Mouse (Mus musculus) erythroid progenitor cell, adult 5-6 weeks (primary cell): Measurements from ENCODE around the gene Pagr1a. TPM values are rescaled to one million over a fixed set of nuclear protein-coding genes. Genes with fewer than 3 reads are reported as not detected.

Experiments
- ATAC-seq: replicated peaks from 2 replicates; pipeline ENCODE4 v1.8.0; 2016; ENCODE audit warnings: moderate number of reproducible peaks, mild to moderate bottlenecking, moderate TSS enrichment, inconsistent platforms; ENCODE audit not compliant: poor library complexity, low FRiP score, severe bottlenecking
- total RNA-seq, 2 experiments: library from RNA; stranded (forward) in 1 of 2; stranded (reverse) in 1 of 2; fragments of 150-400 nt in 1 of 2; fragments of 186-747, 209-891 nt in 1 of 2; gene quantifications; 2 replicates each; pipeline versions ENCODE4 v1.2.3 to v1.2.4; 2015 to 2017; ENCODE audit warnings: low replicate concordance in 2 of 2

Pagr1a gene
- total RNA-seq, 2 experiments from 2014 or later = 10.6 to 46.9 TPM

DNA sequence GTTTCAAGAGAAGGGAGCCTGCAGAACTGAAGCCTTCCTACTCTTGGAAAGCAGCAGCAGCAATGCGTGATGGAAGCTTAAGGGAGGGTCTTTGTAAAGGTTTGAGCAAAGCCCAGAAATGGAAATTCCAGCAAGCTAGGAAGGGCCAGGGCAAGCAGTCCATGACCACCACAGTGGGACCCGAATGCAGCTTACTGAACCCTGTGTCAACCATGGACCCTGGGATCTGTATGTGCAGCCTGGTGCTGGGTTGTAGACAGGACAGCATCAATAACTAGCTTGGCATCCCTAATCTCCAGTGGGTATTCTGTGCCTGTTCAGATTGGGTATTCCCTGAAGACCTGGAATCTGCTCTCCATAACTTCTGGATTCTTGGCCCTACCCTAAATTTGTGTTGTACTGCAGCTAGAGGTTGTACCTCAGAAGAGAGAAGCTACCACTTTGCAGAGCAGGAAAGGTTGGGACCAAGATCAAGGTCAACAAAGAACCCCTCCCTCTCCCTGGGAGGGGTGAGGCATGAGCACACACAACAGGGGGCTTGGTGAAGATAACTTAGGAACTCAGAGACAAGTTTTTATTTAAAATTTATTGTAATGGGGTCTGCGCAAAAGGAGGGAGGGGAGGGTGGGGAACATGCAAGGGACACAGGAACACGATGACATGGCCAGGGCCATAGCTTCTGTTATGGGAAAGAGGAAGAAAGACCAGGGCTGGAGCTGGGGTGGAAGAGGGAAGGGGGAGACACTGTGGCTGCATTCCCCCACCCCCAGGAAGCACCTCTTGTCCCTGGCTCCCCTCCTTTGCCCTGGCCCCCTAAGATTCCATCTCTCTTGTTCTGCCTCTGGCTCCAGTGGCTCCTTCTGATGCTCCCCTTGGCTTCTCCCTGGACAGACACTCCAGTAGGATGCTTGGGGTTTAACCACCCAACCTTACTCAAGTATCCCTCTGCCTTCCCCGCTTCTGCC, 4.7 kb upstream of the Pagr1a start:
- no peak for ATAC-seq

DNA sequence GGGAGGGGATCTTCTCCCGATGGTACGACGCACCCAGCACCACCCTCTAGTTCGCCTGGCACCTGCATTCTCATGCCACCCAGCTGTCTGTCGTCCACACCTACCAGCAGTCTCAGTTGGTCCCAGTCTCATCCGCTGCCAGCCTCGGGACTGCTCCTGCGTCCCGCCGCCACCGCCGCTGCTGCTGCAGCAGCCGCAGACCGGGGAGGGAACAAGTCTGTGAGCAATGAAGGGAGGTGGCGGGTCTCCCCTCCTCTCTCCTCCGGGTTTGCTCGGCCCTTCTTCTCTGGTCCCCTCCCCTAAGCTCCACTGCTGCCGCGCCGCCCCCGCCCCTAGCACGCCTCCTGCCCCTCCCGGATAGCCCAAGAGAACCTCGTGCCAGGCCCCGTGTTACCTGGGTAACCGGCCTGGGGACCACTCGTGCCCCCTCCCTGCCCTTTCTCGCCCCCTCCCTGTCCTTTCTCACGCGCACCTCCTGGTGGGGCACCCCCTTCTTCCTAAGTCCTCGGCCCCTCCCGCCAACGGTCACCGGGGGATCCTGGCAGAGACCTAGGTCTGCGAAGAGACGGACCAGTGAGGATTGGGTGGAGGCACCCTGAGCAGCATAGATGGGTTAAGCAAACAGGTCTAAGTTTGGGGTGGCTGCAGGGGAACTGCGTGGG, 3.9 kb upstream of the Pagr1a start, which contains the start of the genes Gm42742 and Prrt2:
Gm42742 (minus strand) TSS at position 197 of the 662 bp plus-strand sequence.
Prrt2 (minus strand) TSS at position 311 of the 662 bp plus-strand sequence.
- no peak for ATAC-seq

DNA sequence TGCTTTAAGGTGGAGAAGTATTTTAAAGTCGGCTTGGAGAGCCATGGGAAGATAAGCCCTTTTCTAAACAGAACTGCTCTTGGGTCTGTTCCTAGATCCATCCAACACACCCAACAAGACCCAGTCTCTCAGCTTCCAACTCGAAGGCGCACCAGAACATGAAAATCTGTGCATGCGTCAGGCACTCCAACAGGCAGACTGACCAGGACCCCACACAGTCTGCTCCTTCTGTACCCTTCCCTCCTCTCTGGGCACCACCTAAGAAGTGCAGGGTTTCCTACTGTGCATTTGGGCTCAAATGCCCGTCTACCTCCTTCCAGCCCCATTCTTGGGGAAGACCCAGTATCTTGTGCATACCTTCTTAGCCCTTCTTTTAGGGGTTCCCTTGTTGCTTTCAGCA, 3.3 kb upstream of the Pagr1a start:
- ATAC-seq = no peak

DNA sequence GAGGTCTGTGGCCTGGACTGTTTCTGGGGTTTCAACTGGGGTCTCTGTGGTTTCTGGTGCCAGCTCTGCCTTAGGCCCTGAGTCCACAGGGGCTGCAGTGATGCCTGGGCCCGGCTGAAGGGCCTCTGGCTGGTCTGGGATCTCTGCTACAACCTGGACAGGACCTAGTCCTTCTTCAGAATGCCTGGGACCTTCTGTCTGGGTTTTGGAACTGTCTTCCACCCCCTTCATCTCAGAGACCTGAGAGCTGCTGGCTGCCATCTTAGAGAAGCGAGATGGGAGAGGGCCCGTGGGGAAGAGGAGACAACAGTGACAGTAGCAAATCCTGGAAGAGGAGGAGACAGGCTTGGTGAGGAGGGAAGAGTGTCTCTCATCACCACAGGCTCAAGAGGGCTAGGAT, 2.9 kb upstream of the Pagr1a start:
- ATAC-seq = no peak

- no peak for ATAC-seq
Observed at GRCm38 (mm10) chr7:127019306-127019960, 2.3 kb upstream of the Pagr1a start.

GRCm38 (mm10) chr7:127018416-127019305, 1.5 kb upstream of the Pagr1a start:
- ATAC-seq = no peak

DNA sequence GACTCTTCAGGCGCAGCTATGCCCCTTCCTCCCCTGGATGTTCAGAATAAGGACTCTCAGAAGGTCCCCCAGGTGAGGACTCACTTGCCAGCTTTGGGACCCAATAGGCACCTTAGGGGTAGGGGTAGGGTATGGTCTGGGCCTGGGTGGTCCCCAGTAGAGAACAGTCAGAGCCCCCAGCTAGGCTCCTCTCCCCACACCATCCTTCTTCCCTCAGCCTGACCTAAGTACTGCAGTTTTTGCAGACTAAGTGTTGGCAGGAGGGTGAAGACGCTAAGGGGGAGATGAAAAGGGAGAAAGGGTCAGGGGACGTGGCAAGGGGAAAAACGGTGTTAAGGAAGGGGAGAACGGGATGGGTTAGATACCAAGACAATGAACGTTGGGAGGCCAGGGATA, 796 bp upstream of the Pagr1a start:
- ATAC-seq = no peak

DNA sequence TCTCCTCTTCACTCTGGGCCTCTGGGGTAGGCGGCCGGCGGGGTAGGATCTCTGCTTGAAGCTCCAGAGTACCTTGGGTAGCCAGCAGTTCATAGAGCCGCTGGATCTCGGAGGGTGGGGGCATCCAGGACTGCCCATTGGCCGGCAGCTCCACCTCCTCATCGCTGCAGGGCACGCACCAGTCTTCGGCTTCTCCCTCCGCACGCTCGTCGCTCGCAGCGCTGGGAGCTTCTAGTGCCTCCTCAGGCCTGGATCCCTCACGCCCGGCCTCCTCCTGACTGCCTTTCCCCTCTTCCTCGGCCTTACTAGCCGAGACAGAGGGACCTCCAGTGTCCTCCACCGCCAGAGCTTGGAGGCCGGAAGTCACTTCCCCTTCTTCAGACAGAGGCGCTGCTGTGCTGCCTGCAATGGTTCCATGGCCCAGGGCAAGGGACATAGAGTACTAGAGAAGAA, 640 bp downstream of the Pagr1a start:
- peak; percentile 71 for ATAC-seq

GRCm38 (mm10) chr7:127016481-127016485, 869 bp downstream of the Pagr1a start, which contains the start of gene Pagr1b:
Pagr1b (minus strand) TSS chr7:127016484.
- no peak for ATAC-seq

DNA sequence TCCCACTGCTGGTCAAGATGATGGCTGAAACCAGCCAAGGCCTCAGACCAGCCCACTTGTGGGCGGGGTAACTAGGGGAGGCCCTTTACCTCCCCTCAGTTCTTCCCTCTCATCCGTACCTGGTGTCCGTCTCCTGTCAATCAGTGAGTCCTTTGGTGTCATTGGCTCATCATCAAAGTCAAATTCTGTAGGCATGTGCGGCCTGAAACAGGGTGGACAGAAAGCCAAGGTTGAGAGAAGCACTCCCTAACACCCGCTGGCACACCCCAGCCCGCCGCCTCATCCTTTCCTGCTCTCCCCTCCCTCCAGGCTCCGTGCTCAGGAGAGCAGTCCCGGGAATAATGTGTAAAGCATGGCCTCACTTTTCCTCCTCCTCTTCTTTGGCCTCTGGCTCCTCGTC, 1.1 kb downstream of the Pagr1a start:
- peak; percentile 16 for ATAC-seq

DNA sequence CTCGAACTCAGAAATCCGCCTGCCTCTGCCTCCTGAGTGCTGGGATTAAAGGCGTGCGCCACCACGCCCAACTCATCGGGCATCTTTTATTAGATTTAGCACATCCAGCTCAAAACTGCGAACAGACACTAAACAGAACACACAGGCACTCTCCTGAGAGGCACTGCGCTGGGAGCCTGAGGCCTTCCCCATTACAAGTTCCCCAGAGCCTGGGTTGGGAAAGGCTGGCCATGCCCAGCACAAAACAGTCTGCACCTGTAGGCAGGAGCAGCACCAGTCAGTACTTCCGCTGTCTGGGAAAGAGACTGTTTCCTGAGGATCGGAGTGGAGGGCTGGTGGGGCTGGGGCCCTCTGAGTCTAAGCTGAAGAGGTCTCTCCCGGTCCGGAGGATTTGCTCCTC, 2.2 kb downstream of the Pagr1a start:
- no peak for ATAC-seq

- 0 out of 2 replicates have a peak, but pooled peaks have one; percentile 21 for ATAC-seq
Observed at GRCm38 (mm10) chr7:127014320-127014719, 2.8 kb downstream of the Pagr1a start, which contains the start of gene Mvp. Mvp (minus strand) TSS chr7:127014621.

- no peak for ATAC-seq
Observed at GRCm38 (mm10) chr7:127013385-127013784, 3.8 kb downstream of the Pagr1a start.

GRCm38 (mm10) chr7:127012845-127013244, 4.3 kb downstream of the Pagr1a start:
- ATAC-seq = no peak

GRCm38 (mm10) chr7:127012374-127012773, 4.8 kb downstream of the Pagr1a start:
- no peak for ATAC-seq

GRCm38 (mm10) chr7:127011717-127012116, 5.4 kb downstream of the Pagr1a start:
- no peak for ATAC-seq

GRCm38 (mm10) chr7:127011051-127011450, 6.1 kb downstream of the Pagr1a start:
- ATAC-seq = no peak

DNA sequence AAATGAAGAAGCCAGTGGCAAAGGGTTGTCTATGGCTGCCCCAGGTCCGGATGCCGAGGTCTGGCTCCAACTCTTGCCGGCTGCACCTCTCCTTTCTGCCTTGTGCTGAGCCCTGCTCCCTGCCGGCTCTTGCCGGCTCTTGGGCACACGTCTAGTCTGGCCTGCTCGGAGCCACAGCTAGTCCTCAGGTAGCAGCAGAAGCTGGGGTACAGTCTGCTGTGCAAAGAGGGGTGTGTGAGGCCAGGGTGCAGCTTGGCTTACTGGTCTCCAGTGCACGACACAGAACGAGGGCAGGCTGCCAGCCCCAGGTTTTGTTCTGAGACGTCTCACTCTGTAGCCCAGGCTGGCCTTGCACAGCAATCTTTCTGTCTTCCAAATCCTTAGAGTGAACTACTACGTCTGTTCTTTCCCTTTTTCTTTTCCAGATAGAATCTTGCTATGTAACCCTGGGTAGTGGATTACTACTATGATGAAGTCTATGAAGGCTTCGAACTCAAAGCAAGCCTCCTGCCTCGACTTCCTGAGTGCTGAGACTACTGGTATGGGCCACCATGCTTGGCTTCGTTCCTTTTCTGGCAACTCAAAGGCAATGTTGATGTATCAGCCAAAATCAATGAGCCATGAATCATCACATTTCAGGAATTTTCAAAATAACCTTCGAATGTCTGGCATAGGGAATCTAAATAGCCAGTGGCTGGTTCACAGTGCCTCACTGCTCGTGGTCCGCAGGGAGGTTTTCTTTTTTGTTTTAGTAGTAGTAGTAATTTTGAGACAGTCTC, 7.7 kb downstream of the Pagr1a start:
- no peak for ATAC-seq
